Mouse (Mus musculus) stomach, adult 2 months (tissue): ENCODE data around the gene Metap1. TPM values are rescaled to one million over a fixed set of nuclear protein-coding genes. Genes with fewer than 3 reads are reported as not detected.

Experiments used
- polyA plus RNA-seq: library from polyadenylated mRNA; depleted of rRNA; stranded (reverse); fragments of >200 nt; gene quantifications from 2 replicates; pipeline ENCODE4 v1.2.3, GENCODE M21; 2012; rRNA removed

The Metap1 gene
- polyA plus RNA-seq, result 2.9 and 4.5 TPM in 2 replicates

GRCm38 (mm10) chr3:138489327-138490033, at the start of gene Metap1:
Metap1 (minus strand) TSS chr3:138489515.

GRCm38 (mm10) chr3:138526073-138526915, 37.0 kb upstream of the Metap1 start, which contains the start of gene Eif4e:
Eif4e (plus strand) TSS chr3:138526179.

GRCm38 (mm10) chr3:138442612-138443464, 46.5 kb downstream of the Metap1 start, which contains the start of gene Adh5:
Adh5 (plus strand) TSS chr3:138443093.

GRCm38 (mm10) chr3:138415121-138415690, 74.1 kb downstream of the Metap1 start, which contains the start of gene Adh4:
Adh4 (plus strand) TSS chr3:138415466.

Other genes with a start within 250 kb of the Metap1 start
- gene Adh1, start 228.5 kb downstream of the Metap1 start, polyA plus RNA-seq, result 18.9 and 21.4 TPM in 2 replicates
- gene Adh6a, start 176.2 kb downstream of the Metap1 start, polyA plus RNA-seq, result 0.15 TPM in 2 replicates
- 0.14 TPM in 1 of 2 replicates, not detected in the other for gene Adh6b, start 147.7 kb downstream of the Metap1 start, polyA plus RNA-seq
- gene Adh4, start 74.0 kb downstream of the Metap1 start, polyA plus RNA-seq, result not detected in 2 replicates
- gene Adh5, start 46.4 kb downstream of the Metap1 start, polyA plus RNA-seq, result 5.0 and 5.6 TPM in 2 replicates
- gene Eif4e, start 36.7 kb upstream of the Metap1 start, polyA plus RNA-seq, result 1.00 and 2.5 TPM in 2 replicates